Comparison of ENCODE assay signal across 10 mouse cellular contexts in genomic region chr7:133014631-133015030, GRCm38 (mm10).
DNase-seq lines count a peak whose midpoint lies in the region; ATAC-seq and TF ChIP-seq lines count a peak whose summit lies in the region.
"Had no signal": no experiment of that assay in that cellular context is flagged by ENCODE, and none has a peak within 500 bp of the region (broad histone marks: within the 10 kb centered on the region; RNA-seq: fewer than 3 reads in every experiment).

No protein-coding gene starts in this region.

- H3K36me3 ChIP-seq in heart, postnatal 0 days (replicated peaks; ENCODE audit: control insufficient read depth, insufficient read depth, low read length), result peaks cover 7% of the 10 kb centered on the region; the same call in 1 of the 2 replicates
- H3K36me3 ChIP-seq in forebrain, embryonic 12.5 days (replicated peaks), result peaks cover 4% of the 10 kb centered on the region; the same call in 1 of the 2 replicates
- H3K36me3 ChIP-seq in midbrain, embryonic 13.5 days, result no peaks in the 10 kb centered on the region

- peak overlapping the region; percentile 35; the same call in 1 of the 2 replicates for H3K4me2 ChIP-seq in heart, postnatal 0 days (ENCODE audit: low read depth, low read length)
- H3K4me2 ChIP-seq in forebrain, embryonic 12.5 days, result no peak overlapping the region
- peak overlapping the region; percentile 24; the same call in 1 of the 2 replicates for H3K4me2 ChIP-seq in midbrain, embryonic 13.5 days (replicated peaks)

- H3K4me3 ChIP-seq in cerebellum, adult 2 months (replicated peaks; ENCODE audit: insufficient read depth, low read depth, low read length), result peak overlapping the region; percentile 9
- H3K4me3 ChIP-seq in heart, postnatal 0 days (ENCODE audit: low read depth, low read length), result no peak overlapping the region
- no peak overlapping the region for H3K4me3 ChIP-seq in forebrain, embryonic 12.5 days (replicated peaks)
- H3K4me3 ChIP-seq in midbrain, embryonic 13.5 days (replicated peaks), result no peak overlapping the region

- no peaks in the 10 kb centered on the region for H3K27me3 ChIP-seq in cerebellum, adult 2 months (ENCODE audit: control insufficient read depth, insufficient read depth, low read length)
- H3K27me3 ChIP-seq in heart, postnatal 0 days (ENCODE audit: control insufficient read depth, insufficient read depth, low read length), result no peaks in the 10 kb centered on the region
- H3K27me3 ChIP-seq in forebrain, embryonic 12.5 days, result no peaks in the 10 kb centered on the region
- H3K27me3 ChIP-seq in midbrain, embryonic 13.5 days, result no peaks in the 10 kb centered on the region

- TF ChIP-seq POLR2A in cerebellum, adult 2 months (IDR thresholded peaks at IDR 0.05; ENCODE audit: borderline replicate concordance, insufficient read depth, low read length), result no peak

- WGBS in cerebellum, adult 2 months, result 11% methylated on average over 14 of the region's 14 CpGs
- WGBS in heart, postnatal 0 days, result 80% methylated on average over 14 of the region's 14 CpGs
- 91% methylated on average over 14 of the region's 14 CpGs for WGBS in forebrain, embryonic 12.5 days
- 89% methylated on average over 14 of the region's 14 CpGs for WGBS in midbrain, embryonic 13.5 days

- peak overlapping the region; percentile 46; the same call in 1 of the 2 replicates for H3K9ac ChIP-seq in heart, postnatal 0 days (replicated peaks; ENCODE audit: low read depth, low read length)
- 0 out of 2 replicates have a peak overlapping the region, but pooled peaks have one; percentile 17 for H3K9ac ChIP-seq in forebrain, embryonic 12.5 days
- H3K9ac ChIP-seq in midbrain, embryonic 13.5 days (replicated peaks), result 0 out of 2 replicates have a peak overlapping the region, but pooled peaks have one; percentile 46
- H3K9ac ChIP-seq: liver, postnatal 0 days had no signal

- TF ChIP-seq EP300 in heart, postnatal 0 days (IDR thresholded peaks at IDR 0.05; ENCODE audit: low read depth), result no peak

- peak; percentile 57 to 58 for DNase-seq in cerebellum, adult 2 months
- no peak for DNase-seq in cerebellum, postnatal 36 days
- no peak for DNase-seq in heart, postnatal 0 days (ENCODE audit: low spot score)
- DNase-seq in heart, postnatal 4 days, result no peak
- DNase-seq in right cerebral cortex, postnatal 10 days (ENCODE audit: low spot score in 2 of 2), result no peak
- no peak for DNase-seq in embryo, embryonic 10.5 days (ENCODE audit: low spot score)
- DNase-seq: kidney, postnatal 25 days; liver, postnatal 0 days had no signal

- TF ChIP-seq CTCF in cerebellum, adult 2 months (IDR thresholded peaks at IDR 0.05; ENCODE audit: borderline replicate concordance, insufficient read depth, low read depth, low read length), result no peak
- TF ChIP-seq CTCF in heart, postnatal 0 days (IDR thresholded peaks at IDR 0.05; ENCODE audit: low read depth), result no peak

- no peaks in the 10 kb centered on the region for H3K9me3 ChIP-seq in heart, postnatal 0 days (replicated peaks; ENCODE audit: control insufficient read depth, low read length)
- H3K9me3 ChIP-seq in forebrain, embryonic 12.5 days, result no peaks in the 10 kb centered on the region
- H3K9me3 ChIP-seq in midbrain, embryonic 13.5 days, result no peaks in the 10 kb centered on the region

- peak overlapping the region; percentile 66 for H3K27ac ChIP-seq in cerebellum, adult 2 months (ENCODE audit: insufficient read depth, low read length)
- peak overlapping the region; percentile 81 for H3K27ac ChIP-seq in heart, postnatal 0 days (ENCODE audit: low read depth)
- H3K27ac ChIP-seq in forebrain, embryonic 12.5 days, result peak overlapping the region; percentile 77; the same call in 1 of the 2 replicates
- no peak overlapping the region for H3K27ac ChIP-seq in midbrain, embryonic 13.5 days

- peaks cover 60% of the 10 kb centered on the region for H3K4me1 ChIP-seq in cerebellum, adult 2 months (ENCODE audit: control insufficient read depth, insufficient read depth, low read length)
- H3K4me1 ChIP-seq in heart, postnatal 0 days (ENCODE audit: control insufficient read depth, insufficient read depth), result peaks cover 65% of the 10 kb centered on the region
- H3K4me1 ChIP-seq in forebrain, embryonic 12.5 days, result peaks cover 86% of the 10 kb centered on the region
- H3K4me1 ChIP-seq in midbrain, embryonic 13.5 days (replicated peaks), result peaks cover 84% of the 10 kb centered on the region

- no peak for ATAC-seq in heart, postnatal 0 days (ENCODE audit: insufficient read depth, low read depth)
- no peak for ATAC-seq in forebrain, embryonic 12.5 days (ENCODE audit: low FRiP score)
- no peak for ATAC-seq in midbrain, embryonic 13.5 days
- ATAC-seq: liver, postnatal 0 days had no signal

Comparison
In these comparisons a context has a peak if more than half of its experiments do, and no peak if none do; other contexts are left out.
1. DNase-seq: peak in cerebellum, adult 2 months (2 of 2); none in cerebellum, postnatal 36 days (0 of 2), heart, postnatal 0 days (single experiment), heart, postnatal 4 days (single experiment), right cerebral cortex, postnatal 10 days (0 of 2) and embryo, embryonic 10.5 days (single experiment).
2. Peak in every context shown above with its lines, with median percentiles within 50 percentile points of each other: H3K9ac ChIP-seq.